Mouse (Mus musculus) lung, embryonic 14.5 days (tissue): Measurements from ENCODE around the gene Lsm14a. TPM values are rescaled to one million over a fixed set of nuclear protein-coding genes. Genes with fewer than 3 reads are reported as not detected.
A peak's percentile ranks its signal among the peaks of the same experiment; 100 is the strongest.

Experiments
- ATAC-seq: fragments of 200-750 bp; cut with Nextera tagmentation; 2 replicates; pipeline ENCODE4 v1.8.0; 2017; ENCODE audit warnings: mild to moderate bottlenecking, moderate TSS enrichment, moderate library complexity; ENCODE audit not compliant: insufficient read depth
- DNase-seq: peaks from one replicate; pipeline ENCODE4 v3.0.0-alpha.2; 2015
- H3K27ac ChIP-seq: fragments of 300-500 bp; sonication (generic); 2 replicates; pipeline ENCODE4 v1.5.1; 2014; ENCODE audit warnings: low read depth, mild to moderate bottlenecking, moderate library complexity
- H3K27me3 ChIP-seq: fragments of 300-500 bp; sonication (generic); 2 replicates; pipeline ENCODE4 v1.6.1; 2014; ENCODE audit warnings: low read length, control low read depth; ENCODE audit not compliant: insufficient read depth
- H3K36me3 ChIP-seq: fragments of 300-500 bp; sonication (generic); 2 replicates; pipeline ENCODE4 v1.6.1; 2014; ENCODE audit warnings: control low read depth; ENCODE audit not compliant: insufficient read depth
- H3K4me1 ChIP-seq: fragments of 300-500 bp; sonication (generic); 2 replicates; pipeline ENCODE4 v1.6.1; 2014; ENCODE audit warnings: antibody characterized with exemption, control low read depth; ENCODE audit not compliant: insufficient read depth
- H3K4me2 ChIP-seq: fragments of 300-500 bp; sonication (generic); 2 replicates; pipeline ENCODE4 v1.6.1; 2014; ENCODE audit warnings: mild to moderate bottlenecking
- H3K4me3 ChIP-seq: fragments of 300-500 bp; sonication (generic); 2 replicates; pipeline ENCODE4 v1.5.1; 2014; ENCODE audit warnings: low read depth, low read length
- H3K9ac ChIP-seq: fragments of 300-500 bp; sonication (generic); 2 replicates; pipeline ENCODE4 v1.6.1; 2014
- H3K9me3 ChIP-seq: fragments of 300-500 bp; sonication (generic); 2 replicates; pipeline ENCODE4 v1.6.1; 2016; ENCODE audit warnings: low read depth, low read length, control low read depth
- CTCF ChIP-seq: IDR thresholded peaks from 2 replicates; pipeline ENCODE4 v1.5.1; 2016; ENCODE audit warnings: antibody characterized with exemption, low read depth
- WGBS: fragments of 180-500 bp; shearing (Covaris S2); extraction: QIAGEN DNeasy Blood & Tissue Kit; methylation state at CpG from one replicate; pipeline ENCODE4 v1.1.7; 2014; 5-methylcytosine and 5-hydroxymethylcytosine counted together
- polyA plus RNA-seq: library from polyadenylated mRNA; unstranded; fragments of >200 nt; fragmentation: Nextera tagmentation; extraction: Ambion mirVana; gene quantifications from 2 replicates; pipeline ENCODE4 v1.2.1, GENCODE M21; 2014

Lsm14a gene
- polyA plus RNA-seq, 1 experiment from 2014 or later = 58.7 TPM

GRCm38 (mm10) chr7:34396791-34397190 lies 3.7 kb upstream of the Lsm14a start:
- Histone ChIP-seq H3K27ac (no peak overlapping the region), H3K4me1 (no peaks in the 10 kb centered on the region), H3K36me3 (no peaks in the 10 kb centered on the region), H3K9me3 (no peaks in the 10 kb centered on the region), H3K4me2 (no peak overlapping the region), H3K4me3 (no peak overlapping the region), H3K27me3 (no peaks in the 10 kb centered on the region), H3K9ac (no peak overlapping the region)
- no peak for TF ChIP-seq CTCF
- ATAC-seq (no peak), DNase-seq (no peak)
- WGBS = 82% methylated on average over 3 of the region's 3 CpGs

GRCm38 (mm10) chr7:34395761-34396160 lies 2.6 kb upstream of the Lsm14a start:
- H3K4me1 ChIP-seq = 0 out of 2 replicates have a peak, but pooled peaks cover 6% of the 10 kb centered on the region
- 50% methylated on average over 6 of the region's 6 CpGs for WGBS
- ATAC-seq = no peak
- no peak overlapping the region for H3K27ac ChIP-seq
- H3K27me3 ChIP-seq = no peaks in the 10 kb centered on the region
- no peak overlapping the region for H3K4me2 ChIP-seq
- no peak overlapping the region for H3K4me3 ChIP-seq
- no peaks in the 10 kb centered on the region for H3K9me3 ChIP-seq
- no peak overlapping the region for H3K9ac ChIP-seq
- no peak for DNase-seq
- no peaks in the 10 kb centered on the region for H3K36me3 ChIP-seq
- TF ChIP-seq CTCF = no peak

- Histone ChIP-seq H3K4me3 (no peak overlapping the region), H3K9me3 (no peaks in the 10 kb centered on the region), H3K4me2 (no peak overlapping the region), H3K36me3 (no peaks in the 10 kb centered on the region), H3K4me1 (0 out of 2 replicates have a peak, but pooled peaks cover 8% of the 10 kb centered on the region), H3K27me3 (no peaks in the 10 kb centered on the region), H3K9ac (no peak overlapping the region), H3K27ac (no peak overlapping the region)
- no peak for TF ChIP-seq CTCF
- ATAC-seq = no peak
- DNase-seq = no peak
- WGBS = 71% methylated on average over 5 of the region's 5 CpGs
These were observed 1.5 kb upstream of the Lsm14a start for GRCm38 (mm10) chr7:34394636-34395035.

- DNase-seq (no peak), ATAC-seq (no peak)
- no peaks in the 10 kb centered on the region for H3K9me3 ChIP-seq
- H3K4me1 ChIP-seq = 0 out of 2 replicates have a peak, but pooled peaks cover 8% of the 10 kb centered on the region
- H3K9ac ChIP-seq = no peak overlapping the region
- 81% methylated on average over 2 of the region's 2 CpGs for whole genome bisulfite sequencing
- TF ChIP-seq CTCF = no peak
- H3K36me3 ChIP-seq = no peaks in the 10 kb centered on the region
- no peak overlapping the region for H3K4me3 ChIP-seq
- H3K27ac ChIP-seq = no peak overlapping the region
- no peaks in the 10 kb centered on the region for H3K27me3 ChIP-seq
- H3K4me2 ChIP-seq = no peak overlapping the region
These were observed 976 bp upstream of the Lsm14a start for GRCm38 (mm10) chr7:34394091-34394490.

- H3K27me3 ChIP-seq = no peaks in the 10 kb centered on the region
- no peak for ATAC-seq
These were observed 780 bp downstream of the Lsm14a start for GRCm38 (mm10) chr7:34392335-34392734.

GRCm38 (mm10) chr7:34391711-34392110 lies 1.4 kb downstream of the Lsm14a start:
- Histone ChIP-seq H3K27me3 (no peaks in the 10 kb centered on the region), H3K4me1 (peaks cover 17% of the 10 kb centered on the region), H3K36me3 (no peaks in the 10 kb centered on the region), H3K9me3 (no peaks in the 10 kb centered on the region), H3K27ac (no peak overlapping the region), H3K4me2 (no peak overlapping the region), H3K9ac (no peak overlapping the region), H3K4me3 (no peak overlapping the region)
- ATAC-seq (no peak), DNase-seq (no peak)
- TF ChIP-seq CTCF = no peak
- 79% methylated on average over 4 of the region's 4 CpGs for WGBS

More at GRCm38 (mm10) chr7:34392335-34392734, 780 bp downstream of the Lsm14a start:
- peak; percentile 27 for DNase-seq
- Histone ChIP-seq H3K27ac (no peak overlapping the region), H3K9ac (no peak overlapping the region), H3K36me3 (no peaks in the 10 kb centered on the region), H3K4me3 (no peak overlapping the region), H3K9me3 (no peaks in the 10 kb centered on the region), H3K4me1 (peaks cover 12% of the 10 kb centered on the region; the same call in 1 of the 2 replicates), H3K4me2 (no peak overlapping the region)
- TF ChIP-seq CTCF = 0 out of 2 replicates have a peak, but pooled peaks have one; percentile 16
- WGBS = 64% methylated on average over 4 of the region's 4 CpGs

- H3K36me3 ChIP-seq = no peaks in the 10 kb centered on the region
- H3K9ac ChIP-seq = peak overlapping the region; percentile 99
- H3K4me2 ChIP-seq = peak overlapping the region; percentile 95
- ATAC-seq = peak; percentile 18; the same call in 1 of the 2 replicates
- H3K27me3 ChIP-seq = no peaks in the 10 kb centered on the region
- no peaks in the 10 kb centered on the region for H3K9me3 ChIP-seq
- TF ChIP-seq CTCF = no peak
- peaks cover 19% of the 10 kb centered on the region for H3K4me1 ChIP-seq
- 7% methylated on average over 7 of the region's 7 CpGs for whole genome bisulfite sequencing
- DNase-seq = peak; percentile 77
- peak overlapping the region; percentile 97; the same call in 1 of the 2 replicates for H3K4me3 ChIP-seq
- H3K27ac ChIP-seq = peak overlapping the region; percentile 99; the same call in 1 of the 2 replicates
These were observed 2.3 kb downstream of the Lsm14a start for GRCm38 (mm10) chr7:34390834-34391155.
